Mouse (Mus musculus) lung, adult 2 months (tissue): Measurements from ENCODE around the gene Fam206a.

Experiments used
- CTCF ChIP-seq: fragments of 200-500 bp; IDR thresholded peaks from 2 replicates; pipeline ENCODE4 v1.5.1; 2011; ENCODE audit warnings: mild to moderate bottlenecking, low read length, control low read depth; ENCODE audit not compliant: insufficient read depth
- POLR2A ChIP-seq: fragments of 200-500 bp; IDR thresholded peaks from 2 replicates; pipeline ENCODE4 v1.6.1; 2011; ENCODE audit warnings: low read depth, mild to moderate bottlenecking, control low read depth, low read length, borderline replicate concordance; ENCODE audit errors: extremely low read depth

DNA sequence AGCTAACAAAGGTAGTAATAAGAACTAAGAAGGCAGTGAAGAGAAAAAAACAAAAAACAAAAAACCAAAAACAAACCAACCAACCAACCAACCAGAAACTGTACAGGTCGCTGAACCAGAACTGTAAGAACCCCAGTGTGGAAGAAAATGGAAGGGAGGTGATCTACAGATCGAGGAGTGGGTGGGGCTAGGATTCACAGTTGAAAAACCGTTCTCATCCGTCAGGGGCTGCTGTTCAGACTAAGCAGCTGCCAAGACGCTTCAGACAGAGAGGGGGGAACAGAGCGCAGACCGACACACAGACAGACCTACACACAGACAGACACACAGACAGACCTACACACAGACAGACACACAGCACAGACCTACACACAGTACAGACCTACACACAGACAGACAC is 40.4 kb downstream of the Fam206a start:
- TF ChIP-seq POLR2A (no peak), CTCF (no peak)
